Mouse (Mus musculus) brain, embryonic 14.5 days (tissue): ENCODE results near the gene Gle1.

Experiments used
- CTCF ChIP-seq: fragments of 200-500 bp; IDR thresholded peaks from 2 replicates; pipeline ENCODE4 v1.5.1; 2012; ENCODE audit warnings: inconsistent platforms, mild to moderate bottlenecking, moderate library complexity, borderline replicate concordance; ENCODE audit not compliant: insufficient read depth, insufficient read length; ENCODE audit errors: extremely low read depth
- POLR2A ChIP-seq: fragments of 200-500 bp; IDR thresholded peaks from 2 replicates; pipeline ENCODE4 v1.6.1; 2012; ENCODE audit warnings: mild to moderate bottlenecking, inconsistent platforms, borderline replicate concordance; ENCODE audit not compliant: poor library complexity, insufficient read depth, insufficient read length, severe bottlenecking; ENCODE audit errors: extremely low read depth

- TF ChIP-seq CTCF (no peak), POLR2A (no peak)
These were observed 36.8 kb downstream of the Gle1 start for GRCm38 (mm10) chr2:29971838-29972635.
